Mouse (Mus musculus): Measurements from ENCODE around the gene Elp1. TPM values are rescaled to one million over a fixed set of nuclear protein-coding genes. Genes with fewer than 3 reads are reported as not detected.

Elp1 gene
- polyA plus RNA-seq, 1 experiment from 2014 or later: 51.6 TPM

DNA sequence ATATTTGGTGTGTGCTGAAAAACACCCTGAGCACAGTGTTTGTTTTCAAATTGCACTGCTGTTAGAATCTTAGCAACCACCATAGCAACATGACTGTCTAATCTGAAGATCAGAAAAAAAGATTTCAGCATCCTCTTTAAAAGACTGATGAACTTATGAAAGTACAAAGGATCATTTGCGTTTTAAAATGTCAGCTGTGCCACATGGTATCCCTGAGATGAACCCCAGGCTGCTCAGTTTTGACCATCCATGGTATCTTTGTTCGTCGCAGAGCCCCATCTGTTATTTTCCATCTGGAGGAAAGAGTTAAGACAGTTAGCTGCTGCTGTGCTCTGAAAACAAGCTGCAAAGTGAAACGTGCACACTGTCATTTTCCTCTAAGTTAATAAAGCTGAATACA, 10.0 kb upstream of the Elp1 start:
- Histone ChIP-seq H3K4me3 (ENCODE audit: low read depth, low read length) (no peak overlapping the region), H3K27me3 (ENCODE audit: control insufficient read depth, insufficient read depth, low read length) (no peaks in the 10 kb centered on the region), H3K36me3 (ENCODE audit: control insufficient read depth, insufficient read depth, low read length) (0 out of 2 replicates have a peak, but pooled peaks cover 4% of the 10 kb centered on the region), H3K27ac (ENCODE audit: low read length) (no peak overlapping the region), H3K9ac (replicated peaks; ENCODE audit: low read depth, low read length) (no peak overlapping the region), H3K4me1 (ENCODE audit: control insufficient read depth, insufficient read depth, low read length) (no peaks in the 10 kb centered on the region), H3K4me2 (replicated peaks; ENCODE audit: low read depth, low read length) (no peak overlapping the region), H3K9me3 (ENCODE audit: control insufficient read depth, low read depth, low read length) (no peaks in the 10 kb centered on the region)
- no peak for ATAC-seq (ENCODE audit: insufficient number of reproducible peaks, insufficient read depth, low FRiP score, low read depth)
- 72% methylated on average over 4 of the region's 4 CpGs for WGBS

DNA sequence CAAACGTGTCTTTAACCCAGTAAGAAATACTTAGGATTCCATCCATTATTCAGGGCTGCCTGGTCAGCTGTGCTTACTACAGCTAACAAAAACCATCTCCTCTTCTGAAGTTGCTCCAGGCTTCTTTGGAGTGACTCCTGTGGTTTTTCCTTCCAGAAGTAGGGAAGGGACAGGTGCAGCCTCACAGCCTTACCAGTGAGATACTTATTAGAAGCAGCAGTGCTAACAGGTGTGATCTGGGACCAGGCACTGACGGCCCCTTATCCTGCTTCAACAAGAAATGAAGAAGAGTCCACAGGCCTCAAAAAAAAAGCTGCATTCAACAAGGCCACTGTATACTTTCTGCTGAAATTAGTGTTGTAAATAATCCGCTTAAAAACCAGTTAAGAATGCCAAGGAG, 9.5 kb upstream of the Elp1 start:
- Histone ChIP-seq H3K4me2 (replicated peaks; ENCODE audit: low read depth, low read length) (no peak overlapping the region), H3K36me3 (ENCODE audit: control insufficient read depth, insufficient read depth, low read length) (peaks cover 7% of the 10 kb centered on the region), H3K9ac (replicated peaks; ENCODE audit: low read depth, low read length) (no peak overlapping the region), H3K4me3 (ENCODE audit: low read depth, low read length) (no peak overlapping the region), H3K4me1 (ENCODE audit: control insufficient read depth, insufficient read depth, low read length) (no peaks in the 10 kb centered on the region), H3K9me3 (ENCODE audit: control insufficient read depth, low read depth, low read length) (no peaks in the 10 kb centered on the region), H3K27ac (ENCODE audit: low read length) (no peak overlapping the region), H3K27me3 (ENCODE audit: control insufficient read depth, insufficient read depth, low read length) (no peaks in the 10 kb centered on the region)
- 69% methylated on average over 3 of the region's 3 CpGs for WGBS
- no peak for ATAC-seq (ENCODE audit: insufficient number of reproducible peaks, insufficient read depth, low FRiP score, low read depth)

DNA sequence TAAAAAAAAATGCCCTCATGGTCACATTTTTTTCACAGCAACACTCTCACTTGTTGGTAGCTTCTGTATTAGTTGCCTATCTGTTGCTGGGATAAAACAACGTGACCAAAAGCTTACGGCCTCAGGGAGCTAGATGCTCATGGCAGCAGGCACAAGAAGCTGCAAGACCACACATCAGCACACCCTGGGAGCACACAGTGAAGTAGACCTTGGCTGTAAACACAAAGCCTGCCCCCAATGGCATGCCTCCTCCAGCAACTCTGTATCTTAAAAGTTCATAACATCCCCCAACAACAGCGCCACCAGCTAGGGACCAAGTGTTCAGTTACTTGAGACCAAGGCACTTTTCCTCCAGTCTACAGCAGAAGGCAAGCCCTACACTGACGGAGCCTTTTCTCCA, 6.9 kb upstream of the Elp1 start:
- Histone ChIP-seq H3K27ac (ENCODE audit: low read length) (no peak overlapping the region), H3K9me3 (ENCODE audit: control insufficient read depth, low read depth, low read length) (no peaks in the 10 kb centered on the region), H3K4me2 (replicated peaks; ENCODE audit: low read depth, low read length) (no peak overlapping the region), H3K27me3 (ENCODE audit: control insufficient read depth, insufficient read depth, low read length) (no peaks in the 10 kb centered on the region), H3K4me1 (ENCODE audit: control insufficient read depth, insufficient read depth, low read length) (no peaks in the 10 kb centered on the region), H3K36me3 (ENCODE audit: control insufficient read depth, insufficient read depth, low read length) (peaks cover 23% of the 10 kb centered on the region), H3K9ac (replicated peaks; ENCODE audit: low read depth, low read length) (no peak overlapping the region), H3K4me3 (ENCODE audit: low read depth, low read length) (no peak overlapping the region)
- no peak for ATAC-seq (ENCODE audit: insufficient number of reproducible peaks, insufficient read depth, low FRiP score, low read depth)
- WGBS: 70% methylated on average over 4 of the region's 4 CpGs

DNA sequence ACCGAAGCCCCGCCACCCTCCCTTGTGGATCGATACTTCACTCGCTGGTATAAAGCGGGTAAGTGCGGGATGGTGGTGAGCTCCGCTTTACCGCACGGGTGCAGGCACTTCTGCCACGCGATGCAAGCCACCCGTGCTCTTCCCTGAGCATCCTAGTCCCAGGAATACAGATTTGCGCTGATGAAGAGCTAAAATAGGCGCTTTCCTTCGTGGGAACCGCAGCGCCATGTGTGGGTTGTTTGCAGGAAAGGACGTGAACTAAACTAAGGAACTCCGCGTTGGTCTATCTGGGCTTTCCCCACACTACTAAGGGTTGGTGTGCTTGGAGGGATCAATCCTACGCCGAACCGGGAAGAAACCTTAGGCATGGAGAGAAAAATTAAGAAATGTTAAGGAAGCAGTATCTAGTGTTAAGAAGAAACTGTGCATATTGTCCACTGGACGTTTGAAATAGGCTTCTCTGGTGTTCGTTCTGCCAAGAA, 579 bp upstream of the Elp1 start:
- Histone ChIP-seq H3K9me3 (ENCODE audit: control insufficient read depth, low read depth, low read length) (no peaks in the 10 kb centered on the region), H3K4me2 (replicated peaks; ENCODE audit: low read depth, low read length) (peak overlapping the region; percentile 82), H3K9ac (replicated peaks; ENCODE audit: low read depth, low read length) (peak overlapping the region; percentile 75), H3K4me3 (ENCODE audit: low read depth, low read length) (peak overlapping the region; percentile 85), H3K36me3 (ENCODE audit: control insufficient read depth, insufficient read depth, low read length) (peaks cover 40% of the 10 kb centered on the region), H3K4me1 (ENCODE audit: control insufficient read depth, insufficient read depth, low read length) (peaks cover 17% of the 10 kb centered on the region; the same call in 1 of the 2 replicates), H3K27ac (ENCODE audit: low read length) (peak overlapping the region; percentile 61; the same call in 1 of the 2 replicates), H3K27me3 (ENCODE audit: control insufficient read depth, insufficient read depth, low read length) (no peaks in the 10 kb centered on the region)
- ATAC-seq (ENCODE audit: insufficient number of reproducible peaks, insufficient read depth, low FRiP score, low read depth): no peak; the same call in 1 of the 2 replicates
- 1% methylated on average over 25 of the region's 25 CpGs for WGBS

- H3K4me3 ChIP-seq (ENCODE audit: low read depth, low read length): no peak overlapping the region
- peaks cover 82% of the 10 kb centered on the region for H3K36me3 ChIP-seq (ENCODE audit: control insufficient read depth, insufficient read depth, low read length)
- H3K27me3 ChIP-seq (ENCODE audit: control insufficient read depth, insufficient read depth, low read length): no peaks in the 10 kb centered on the region
- no peaks in the 10 kb centered on the region for H3K9me3 ChIP-seq (ENCODE audit: control insufficient read depth, low read depth, low read length)
- H3K4me1 ChIP-seq (ENCODE audit: control insufficient read depth, insufficient read depth, low read length): no peaks in the 10 kb centered on the region
- H3K4me2 ChIP-seq (replicated peaks; ENCODE audit: low read depth, low read length): no peak overlapping the region
- 34% methylated on average over 1 of the region's 1 CpGs for WGBS
- ATAC-seq (ENCODE audit: insufficient number of reproducible peaks, insufficient read depth, low FRiP score, low read depth): 0 out of 2 replicates have a peak, but pooled peaks have one; percentile 46
- no peak overlapping the region for H3K27ac ChIP-seq (ENCODE audit: low read length)
- no peak overlapping the region for H3K9ac ChIP-seq (replicated peaks; ENCODE audit: low read depth, low read length)
Measured at GRCm38 (mm10) chr4:56791373-56791772, 10.8 kb downstream of the Elp1 start.

DNA sequence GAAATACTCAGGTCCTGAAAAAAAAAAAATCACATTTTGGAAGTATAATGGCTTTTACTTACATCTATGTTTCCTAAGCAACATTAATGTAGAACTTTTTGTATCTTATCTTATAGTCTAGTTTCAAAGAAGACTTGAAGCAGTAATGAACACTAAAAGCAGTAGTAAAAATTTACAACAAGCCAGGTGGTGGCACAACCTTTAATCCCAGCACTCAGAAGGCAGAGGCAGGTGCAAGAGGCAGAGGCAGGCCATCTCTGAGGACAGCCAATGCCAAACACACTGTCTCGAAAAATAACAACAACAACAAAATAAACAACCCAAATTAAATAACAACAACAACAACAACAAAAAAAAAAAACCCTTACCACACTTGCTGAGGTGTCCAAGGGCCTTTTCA, 31.1 kb downstream of the Elp1 start:
- H3K4me3 ChIP-seq (ENCODE audit: low read depth, low read length): no peak overlapping the region
- no peak overlapping the region for H3K4me2 ChIP-seq (replicated peaks; ENCODE audit: low read depth, low read length)
- no peaks in the 10 kb centered on the region for H3K9me3 ChIP-seq (ENCODE audit: control insufficient read depth, low read depth, low read length)
- H3K27me3 ChIP-seq (ENCODE audit: control insufficient read depth, insufficient read depth, low read length): no peaks in the 10 kb centered on the region
- H3K4me1 ChIP-seq (ENCODE audit: control insufficient read depth, insufficient read depth, low read length): no peaks in the 10 kb centered on the region
- no peak for ATAC-seq (ENCODE audit: insufficient number of reproducible peaks, insufficient read depth, low FRiP score, low read depth)
- H3K27ac ChIP-seq (ENCODE audit: low read length): no peak overlapping the region
- H3K9ac ChIP-seq (replicated peaks; ENCODE audit: low read depth, low read length): no peak overlapping the region
- 67% methylated on average over 1 of the region's 1 CpGs for WGBS
- H3K36me3 ChIP-seq (ENCODE audit: control insufficient read depth, insufficient read depth, low read length): peaks cover 86% of the 10 kb centered on the region

DNA sequence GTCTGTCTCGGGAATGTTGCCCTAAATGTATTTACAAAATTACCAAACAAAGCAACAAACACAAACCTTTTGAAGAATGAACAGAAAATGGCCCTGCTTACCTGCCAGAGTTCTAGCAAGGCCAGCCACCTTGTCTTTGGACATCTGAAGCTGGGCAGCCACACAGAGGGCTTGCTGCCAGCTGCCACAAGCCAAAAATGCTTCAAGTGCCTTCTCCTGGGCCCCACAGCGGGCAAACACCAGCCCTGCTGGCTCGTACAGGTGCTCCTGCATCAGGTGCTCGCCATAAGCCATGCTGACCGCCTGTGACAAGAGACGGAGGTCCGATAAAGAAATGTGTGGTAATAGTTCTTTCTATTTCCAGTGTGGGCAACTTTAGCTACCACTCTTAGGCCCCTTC, 33.2 kb downstream of the Elp1 start:
- no peak overlapping the region for H3K4me3 ChIP-seq (ENCODE audit: low read depth, low read length)
- 87% methylated on average over 7 of the region's 7 CpGs for WGBS
- no peak for ATAC-seq (ENCODE audit: insufficient number of reproducible peaks, insufficient read depth, low FRiP score, low read depth)
- peaks cover 81% of the 10 kb centered on the region for H3K36me3 ChIP-seq (ENCODE audit: control insufficient read depth, insufficient read depth, low read length)
- H3K27ac ChIP-seq (ENCODE audit: low read length): no peak overlapping the region
- H3K4me2 ChIP-seq (replicated peaks; ENCODE audit: low read depth, low read length): no peak overlapping the region
- H3K9ac ChIP-seq (replicated peaks; ENCODE audit: low read depth, low read length): no peak overlapping the region
- H3K4me1 ChIP-seq (ENCODE audit: control insufficient read depth, insufficient read depth, low read length): no peaks in the 10 kb centered on the region
- no peaks in the 10 kb centered on the region for H3K27me3 ChIP-seq (ENCODE audit: control insufficient read depth, insufficient read depth, low read length)
- H3K9me3 ChIP-seq (ENCODE audit: control insufficient read depth, low read depth, low read length): no peaks in the 10 kb centered on the region

DNA sequence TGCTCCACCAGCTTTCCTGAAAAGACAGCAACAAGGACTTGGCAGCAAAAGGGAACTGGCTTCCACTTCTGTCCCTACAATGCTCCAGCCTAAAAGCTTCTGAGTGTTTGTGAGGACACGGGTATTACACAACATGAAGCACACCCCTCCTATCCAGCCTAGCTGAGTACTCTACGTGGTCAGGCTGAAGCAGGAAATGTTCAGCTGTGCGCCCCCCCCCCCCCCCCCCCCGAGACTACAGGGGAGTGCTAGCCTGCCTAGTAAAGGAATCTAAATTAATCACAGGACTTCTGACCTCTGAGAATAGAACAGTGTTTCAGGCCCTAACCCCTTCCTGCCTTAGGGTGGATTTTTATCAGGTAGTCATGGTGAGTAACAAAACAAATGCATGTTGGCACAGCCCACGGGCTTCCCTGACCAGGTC, 34.3 kb downstream of the Elp1 start:
- ATAC-seq (ENCODE audit: insufficient number of reproducible peaks, insufficient read depth, low FRiP score, low read depth): no peak
- no peaks in the 10 kb centered on the region for H3K4me1 ChIP-seq (ENCODE audit: control insufficient read depth, insufficient read depth, low read length)
- WGBS: 68% methylated on average over 5 of the region's 5 CpGs
- H3K9me3 ChIP-seq (ENCODE audit: control insufficient read depth, low read depth, low read length): no peaks in the 10 kb centered on the region
- peaks cover 81% of the 10 kb centered on the region for H3K36me3 ChIP-seq (ENCODE audit: control insufficient read depth, insufficient read depth, low read length)
- no peak overlapping the region for H3K4me2 ChIP-seq (replicated peaks; ENCODE audit: low read depth, low read length)
- H3K4me3 ChIP-seq (ENCODE audit: low read depth, low read length): no peak overlapping the region
- H3K9ac ChIP-seq (replicated peaks; ENCODE audit: low read depth, low read length): no peak overlapping the region
- H3K27ac ChIP-seq (ENCODE audit: low read length): no peak overlapping the region
- no peaks in the 10 kb centered on the region for H3K27me3 ChIP-seq (ENCODE audit: control insufficient read depth, insufficient read depth, low read length)

DNA sequence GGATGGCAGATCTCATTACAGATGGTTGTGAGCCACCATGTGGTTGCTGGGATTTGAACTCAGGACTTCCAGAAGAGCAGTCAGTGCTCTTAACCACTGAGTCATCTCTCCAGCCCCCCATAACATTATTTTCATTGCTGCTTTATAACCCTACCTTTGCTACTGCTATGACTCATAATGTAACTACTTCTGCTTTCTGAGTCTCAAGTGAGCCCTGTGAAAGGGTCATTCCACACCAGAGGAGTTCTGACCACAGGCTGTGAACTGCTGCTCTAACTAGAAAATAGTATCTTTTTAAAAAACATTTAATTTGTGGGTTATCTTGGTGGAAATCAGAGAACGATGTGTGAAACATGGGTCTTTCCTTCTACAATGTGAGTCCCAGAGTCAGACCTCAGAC, 44.4 kb downstream of the Elp1 start:
- no peak overlapping the region for H3K4me3 ChIP-seq (ENCODE audit: low read depth, low read length)
- 98% methylated on average over 1 of the region's 1 CpGs for WGBS
- H3K36me3 ChIP-seq (ENCODE audit: control insufficient read depth, insufficient read depth, low read length): peaks cover 67% of the 10 kb centered on the region
- no peak overlapping the region for H3K4me2 ChIP-seq (replicated peaks; ENCODE audit: low read depth, low read length)
- no peak for ATAC-seq (ENCODE audit: insufficient number of reproducible peaks, insufficient read depth, low FRiP score, low read depth)
- H3K9ac ChIP-seq (replicated peaks; ENCODE audit: low read depth, low read length): no peak overlapping the region
- no peaks in the 10 kb centered on the region for H3K27me3 ChIP-seq (ENCODE audit: control insufficient read depth, insufficient read depth, low read length)
- H3K27ac ChIP-seq (ENCODE audit: low read length): no peak overlapping the region
- no peaks in the 10 kb centered on the region for H3K9me3 ChIP-seq (ENCODE audit: control insufficient read depth, low read depth, low read length)
- H3K4me1 ChIP-seq (ENCODE audit: control insufficient read depth, insufficient read depth, low read length): no peaks in the 10 kb centered on the region
